Mouse (Mus musculus): ENCODE results near the gene Rrbp1. TPM values are rescaled to one million over a fixed set of nuclear protein-coding genes. Genes with fewer than 3 reads are reported as not detected.

Rrbp1 gene
- polyA plus RNA-seq, 1 experiment from 2014 or later, result 64.8 TPM

- Histone ChIP-seq H3K4me1 (ENCODE audit: control insufficient read depth, insufficient read depth, low read length) (no peaks in the 10 kb centered on the region), H3K9me3 (replicated peaks; ENCODE audit: control insufficient read depth, low read length) (no peaks in the 10 kb centered on the region), H3K36me3 (ENCODE audit: control insufficient read depth, insufficient read depth, low read length) (no peaks in the 10 kb centered on the region), H3K9ac (ENCODE audit: low read depth, low read length) (no peak within 1 kb of the TSS), H3K4me3 (ENCODE audit: low read depth, low read length) (no peak within 1 kb of the TSS), H3K4me2 (no peak within 1 kb of the TSS), H3K27ac (ENCODE audit: low read depth, low read length) (no peak within 1 kb of the TSS), H3K27me3 (ENCODE audit: control insufficient read depth, insufficient read depth, low read length) (no peaks in the 10 kb centered on the region)
- no peak for ATAC-seq (replicated peaks; ENCODE audit: insufficient number of reproducible peaks, low FRiP score, low TSS enrichment)
- WGBS (ENCODE audit: insufficient replicate concordance), result 83% methylated on average over 2 of the region's 2 CpGs
Observed at GRCm38 (mm10) chr2:144032664-144033063, 21.6 kb upstream of the Rrbp1 start, which contains the start of gene Banf2. Gene Banf2 (plus strand): TSS chr2:144033059.

- H3K4me1 ChIP-seq (ENCODE audit: control insufficient read depth, insufficient read depth, low read length), result no peaks in the 10 kb centered on the region
Observed at GRCm38 (mm10) chr2:144030791-144031190, 19.7 kb upstream of the Rrbp1 start.

GRCm38 (mm10) chr2:144026456-144026855 is 15.4 kb upstream of the Rrbp1 start:
- Histone ChIP-seq H3K9ac (ENCODE audit: low read depth, low read length) (no peak overlapping the region), H3K36me3 (ENCODE audit: control insufficient read depth, insufficient read depth, low read length) (no peaks in the 10 kb centered on the region), H3K27ac (ENCODE audit: low read depth, low read length) (no peak overlapping the region), H3K9me3 (replicated peaks; ENCODE audit: control insufficient read depth, low read length) (no peaks in the 10 kb centered on the region), H3K4me1 (ENCODE audit: control insufficient read depth, insufficient read depth, low read length) (no peaks in the 10 kb centered on the region), H3K4me3 (ENCODE audit: low read depth, low read length) (no peak overlapping the region), H3K27me3 (ENCODE audit: control insufficient read depth, insufficient read depth, low read length) (0 out of 2 replicates have a peak, but pooled peaks cover 2% of the 10 kb centered on the region), H3K4me2 (no peak overlapping the region)
- 71% methylated on average over 4 of the region's 4 CpGs for WGBS (ENCODE audit: insufficient replicate concordance)
- no peak for ATAC-seq (replicated peaks; ENCODE audit: insufficient number of reproducible peaks, low FRiP score, low TSS enrichment)

More at GRCm38 (mm10) chr2:144030791-144031190, 19.7 kb upstream of the Rrbp1 start:
- H3K9me3 ChIP-seq (replicated peaks; ENCODE audit: control insufficient read depth, low read length), result no peaks in the 10 kb centered on the region
- WGBS (ENCODE audit: insufficient replicate concordance), result 80% methylated on average over 7 of the region's 7 CpGs
- no peak overlapping the region for H3K4me3 ChIP-seq (ENCODE audit: low read depth, low read length)
- H3K36me3 ChIP-seq (ENCODE audit: control insufficient read depth, insufficient read depth, low read length), result no peaks in the 10 kb centered on the region
- no peak overlapping the region for H3K27ac ChIP-seq (ENCODE audit: low read depth, low read length)
- H3K4me2 ChIP-seq, result no peak overlapping the region
- no peak overlapping the region for H3K9ac ChIP-seq (ENCODE audit: low read depth, low read length)
- no peak for ATAC-seq (replicated peaks; ENCODE audit: insufficient number of reproducible peaks, low FRiP score, low TSS enrichment)
- no peaks in the 10 kb centered on the region for H3K27me3 ChIP-seq (ENCODE audit: control insufficient read depth, insufficient read depth, low read length)

- Histone ChIP-seq H3K9me3 (replicated peaks; ENCODE audit: control insufficient read depth, low read length) (no peaks in the 10 kb centered on the region), H3K9ac (ENCODE audit: low read depth, low read length) (no peak overlapping the region), H3K4me2 (no peak overlapping the region), H3K36me3 (ENCODE audit: control insufficient read depth, insufficient read depth, low read length) (no peaks in the 10 kb centered on the region), H3K27me3 (ENCODE audit: control insufficient read depth, insufficient read depth, low read length) (0 out of 2 replicates have a peak, but pooled peaks cover 2% of the 10 kb centered on the region), H3K4me1 (ENCODE audit: control insufficient read depth, insufficient read depth, low read length) (no peaks in the 10 kb centered on the region), H3K4me3 (ENCODE audit: low read depth, low read length) (no peak overlapping the region), H3K27ac (ENCODE audit: low read depth, low read length) (no peak overlapping the region)
- 75% methylated on average over 9 of the region's 9 CpGs for WGBS (ENCODE audit: insufficient replicate concordance)
- ATAC-seq (replicated peaks; ENCODE audit: insufficient number of reproducible peaks, low FRiP score, low TSS enrichment), result no peak
Observed at GRCm38 (mm10) chr2:144025361-144025760, 14.3 kb upstream of the Rrbp1 start.

- Histone ChIP-seq H3K9ac (ENCODE audit: low read depth, low read length) (no peak overlapping the region), H3K36me3 (ENCODE audit: control insufficient read depth, insufficient read depth, low read length) (no peaks in the 10 kb centered on the region), H3K27me3 (ENCODE audit: control insufficient read depth, insufficient read depth, low read length) (0 out of 2 replicates have a peak, but pooled peaks cover 2% of the 10 kb centered on the region), H3K4me1 (ENCODE audit: control insufficient read depth, insufficient read depth, low read length) (no peaks in the 10 kb centered on the region), H3K27ac (ENCODE audit: low read depth, low read length) (no peak overlapping the region), H3K4me3 (ENCODE audit: low read depth, low read length) (no peak overlapping the region), H3K9me3 (replicated peaks; ENCODE audit: control insufficient read depth, low read length) (no peaks in the 10 kb centered on the region), H3K4me2 (no peak overlapping the region)
- WGBS (ENCODE audit: insufficient replicate concordance), result 83% methylated on average over 3 of the region's 3 CpGs
- no peak for ATAC-seq (replicated peaks; ENCODE audit: insufficient number of reproducible peaks, low FRiP score, low TSS enrichment)
Observed at GRCm38 (mm10) chr2:144022441-144022840, 11.4 kb upstream of the Rrbp1 start.

GRCm38 (mm10) chr2:144019971-144020370 is 8.9 kb upstream of the Rrbp1 start:
- WGBS (ENCODE audit: insufficient replicate concordance), result 60% methylated on average over 2 of the region's 2 CpGs
- Histone ChIP-seq H3K9me3 (replicated peaks; ENCODE audit: control insufficient read depth, low read length) (no peaks in the 10 kb centered on the region), H3K27me3 (ENCODE audit: control insufficient read depth, insufficient read depth, low read length) (0 out of 2 replicates have a peak, but pooled peaks cover 2% of the 10 kb centered on the region), H3K9ac (ENCODE audit: low read depth, low read length) (no peak overlapping the region), H3K27ac (ENCODE audit: low read depth, low read length) (no peak overlapping the region), H3K4me3 (ENCODE audit: low read depth, low read length) (no peak overlapping the region), H3K36me3 (ENCODE audit: control insufficient read depth, insufficient read depth, low read length) (no peaks in the 10 kb centered on the region), H3K4me2 (no peak overlapping the region), H3K4me1 (ENCODE audit: control insufficient read depth, insufficient read depth, low read length) (no peaks in the 10 kb centered on the region)
- no peak for ATAC-seq (replicated peaks; ENCODE audit: insufficient number of reproducible peaks, low FRiP score, low TSS enrichment)

- Histone ChIP-seq H3K4me2 (no peak overlapping the region), H3K9me3 (replicated peaks; ENCODE audit: control insufficient read depth, low read length) (no peaks in the 10 kb centered on the region), H3K4me1 (ENCODE audit: control insufficient read depth, insufficient read depth, low read length) (no peaks in the 10 kb centered on the region), H3K9ac (ENCODE audit: low read depth, low read length) (no peak overlapping the region), H3K4me3 (ENCODE audit: low read depth, low read length) (no peak overlapping the region), H3K36me3 (ENCODE audit: control insufficient read depth, insufficient read depth, low read length) (no peaks in the 10 kb centered on the region), H3K27ac (ENCODE audit: low read depth, low read length) (no peak overlapping the region), H3K27me3 (ENCODE audit: control insufficient read depth, insufficient read depth, low read length) (no peaks in the 10 kb centered on the region)
- no peak for ATAC-seq (replicated peaks; ENCODE audit: insufficient number of reproducible peaks, low FRiP score, low TSS enrichment)
- 85% methylated on average over 9 of the region's 9 CpGs for WGBS (ENCODE audit: insufficient replicate concordance)
Observed at GRCm38 (mm10) chr2:144015861-144016260, 4.8 kb upstream of the Rrbp1 start.

GRCm38 (mm10) chr2:144014481-144014880 is 3.4 kb upstream of the Rrbp1 start:
- Histone ChIP-seq H3K4me2 (no peak overlapping the region), H3K27me3 (ENCODE audit: control insufficient read depth, insufficient read depth, low read length) (no peaks in the 10 kb centered on the region), H3K9ac (ENCODE audit: low read depth, low read length) (no peak overlapping the region), H3K9me3 (replicated peaks; ENCODE audit: control insufficient read depth, low read length) (no peaks in the 10 kb centered on the region), H3K36me3 (ENCODE audit: control insufficient read depth, insufficient read depth, low read length) (no peaks in the 10 kb centered on the region), H3K27ac (ENCODE audit: low read depth, low read length) (no peak overlapping the region), H3K4me3 (ENCODE audit: low read depth, low read length) (no peak overlapping the region), H3K4me1 (ENCODE audit: control insufficient read depth, insufficient read depth, low read length) (peaks cover 5% of the 10 kb centered on the region)
- WGBS (ENCODE audit: insufficient replicate concordance), result 60% methylated on average over 5 of the region's 5 CpGs
- no peak for ATAC-seq (replicated peaks; ENCODE audit: insufficient number of reproducible peaks, low FRiP score, low TSS enrichment)

GRCm38 (mm10) chr2:144014051-144014450 is 3.0 kb upstream of the Rrbp1 start:
- H3K9ac ChIP-seq (ENCODE audit: low read depth, low read length), result no peak overlapping the region
- no peaks in the 10 kb centered on the region for H3K36me3 ChIP-seq (ENCODE audit: control insufficient read depth, insufficient read depth, low read length)
- no peak for ATAC-seq (replicated peaks; ENCODE audit: insufficient number of reproducible peaks, low FRiP score, low TSS enrichment)
- H3K27me3 ChIP-seq (ENCODE audit: control insufficient read depth, insufficient read depth, low read length), result no peaks in the 10 kb centered on the region
- no peaks in the 10 kb centered on the region for H3K9me3 ChIP-seq (replicated peaks; ENCODE audit: control insufficient read depth, low read length)
- H3K4me1 ChIP-seq (ENCODE audit: control insufficient read depth, insufficient read depth, low read length), result peaks cover 9% of the 10 kb centered on the region
- no peak overlapping the region for H3K4me2 ChIP-seq
- 81% methylated on average over 11 of the region's 11 CpGs for WGBS (ENCODE audit: insufficient replicate concordance)
- no peak overlapping the region for H3K27ac ChIP-seq (ENCODE audit: low read depth, low read length)
- H3K4me3 ChIP-seq (ENCODE audit: low read depth, low read length), result no peak overlapping the region
